Mouse (Mus musculus): ENCODE measurements around the gene Gpn3.

- TF ChIP-seq CTCF (IDR thresholded peaks at IDR 0.05) (no peak), EP300 (IDR thresholded peaks at IDR 0.05) (no peak)
Measured at GRCm38 (mm10) chr5:122405537-122405936, 33.9 kb downstream of the Gpn3 start.
